Mouse (Mus musculus): ENCODE data around the gene Gse1.

The Gse1 gene

DNA sequence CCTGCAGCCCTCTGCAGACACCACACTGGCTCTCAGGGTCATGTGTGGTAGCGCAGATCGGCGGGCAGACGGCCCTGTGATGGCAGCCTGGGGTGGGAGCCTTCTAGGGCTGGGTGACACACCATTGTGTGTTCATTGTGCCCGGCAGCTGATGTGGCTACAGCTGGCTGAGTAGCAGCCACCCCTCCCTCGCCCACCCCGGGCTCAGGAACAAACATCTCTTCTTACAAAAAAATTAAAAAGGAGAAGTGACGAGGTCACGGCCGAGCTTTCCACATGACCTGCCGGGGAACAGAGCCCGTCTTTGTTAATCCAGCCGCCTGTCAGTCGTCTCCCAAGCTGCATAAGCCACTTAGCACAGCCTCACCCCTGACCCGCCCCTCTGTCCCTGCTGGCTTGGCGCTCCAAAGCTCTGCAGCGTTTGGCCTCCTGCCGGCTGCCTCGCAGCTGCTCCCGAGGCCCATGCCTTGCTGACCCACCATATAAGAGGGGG is 94.7 kb downstream of the Gse1 start:
- peak; percentile 36 for DNase-seq (ENCODE audit: low read depth, low spot score)

- no peak for DNase-seq (ENCODE audit: low read depth, low spot score)
Measured at GRCm38 (mm10) chr8:120324555-120324954, 96.3 kb downstream of the Gse1 start.

GRCm38 (mm10) chr8:120325172-120325767 is 97.0 kb downstream of the Gse1 start:
- DNase-seq (ENCODE audit: low read depth, low spot score): no peak

- peak; percentile 81 for DNase-seq (ENCODE audit: low read depth, low spot score)
Measured at GRCm38 (mm10) chr8:120327131-120327554, 98.9 kb downstream of the Gse1 start.

GRCm38 (mm10) chr8:120328361-120329022 is 100.2 kb downstream of the Gse1 start:
- DNase-seq (ENCODE audit: low read depth, low spot score): peak; percentile 56

GRCm38 (mm10) chr8:120329030-120329748 is 100.9 kb downstream of the Gse1 start:
- DNase-seq (ENCODE audit: low read depth, low spot score): no peak

- peak; percentile 44 for DNase-seq (ENCODE audit: low read depth, low spot score)
Measured at GRCm38 (mm10) chr8:120331027-120331426, 102.8 kb downstream of the Gse1 start.

GRCm38 (mm10) chr8:120332379-120333229 is 104.3 kb downstream of the Gse1 start:
- peak; percentile 86 for DNase-seq (ENCODE audit: low read depth, low spot score)

GRCm38 (mm10) chr8:120333681-120334080 is 105.4 kb downstream of the Gse1 start:
- peak; percentile 88 for DNase-seq (ENCODE audit: low read depth, low spot score)

- DNase-seq (ENCODE audit: low read depth, low spot score): peak; percentile 95
Measured at GRCm38 (mm10) chr8:120334261-120334660, 106.0 kb downstream of the Gse1 start.

- peak; percentile 98 for DNase-seq (ENCODE audit: low read depth, low spot score)
Measured at GRCm38 (mm10) chr8:120334878-120335261, 106.6 kb downstream of the Gse1 start.

GRCm38 (mm10) chr8:120335262-120336086 is 107.2 kb downstream of the Gse1 start:
- DNase-seq (ENCODE audit: low read depth, low spot score): peak; percentile 57

GRCm38 (mm10) chr8:120336087-120336380 is 107.8 kb downstream of the Gse1 start:
- DNase-seq (ENCODE audit: low read depth, low spot score): peak; percentile 51

- DNase-seq (ENCODE audit: low read depth, low spot score): peak; percentile 97
Measured at GRCm38 (mm10) chr8:120336909-120337555, 108.8 kb downstream of the Gse1 start.

DNA sequence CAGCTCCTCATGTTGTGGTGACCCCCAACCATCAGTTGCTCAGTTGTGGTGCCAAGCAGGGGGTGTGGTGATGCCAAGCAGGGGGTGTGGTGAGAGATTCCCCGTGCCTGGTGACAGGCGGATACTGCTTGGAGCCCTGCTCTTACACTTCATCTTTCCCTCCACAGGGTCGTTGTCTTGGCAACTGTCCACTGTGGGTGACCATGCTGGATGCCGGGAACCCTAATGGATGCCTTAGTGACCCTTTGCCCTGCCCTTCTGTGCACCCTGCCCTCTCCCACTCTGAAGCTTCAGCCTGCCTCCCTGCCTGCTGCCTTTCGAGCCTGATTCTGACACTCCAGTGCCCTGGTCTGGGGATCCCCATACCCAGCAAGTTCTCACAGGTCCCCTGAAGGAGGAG is 109.4 kb downstream of the Gse1 start:
- DNase-seq (ENCODE audit: low read depth, low spot score): no peak

DNA sequence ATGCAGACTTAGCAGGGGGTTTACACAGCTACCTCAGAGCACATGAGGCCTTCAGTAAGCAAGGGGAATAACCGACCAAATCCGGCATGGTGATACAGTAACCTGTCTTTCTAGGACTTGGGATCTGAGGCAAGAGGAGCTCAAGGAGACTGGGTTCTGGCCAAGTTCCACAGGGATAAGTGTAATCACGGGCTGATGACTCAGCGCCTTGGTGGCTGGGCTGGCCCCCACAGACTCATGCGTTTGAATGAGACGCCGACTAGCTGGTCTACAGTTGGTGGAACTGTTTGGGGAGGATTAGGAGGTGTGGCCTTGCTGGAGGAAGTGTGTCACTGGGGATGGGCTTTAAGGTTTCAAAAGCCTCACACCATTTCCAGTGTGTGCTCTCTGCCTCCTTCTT is 110.4 kb downstream of the Gse1 start:
- DNase-seq (ENCODE audit: low read depth, low spot score): peak; percentile 67

GRCm38 (mm10) chr8:120339743-120340142 is 111.5 kb downstream of the Gse1 start:
- no peak for DNase-seq (ENCODE audit: low read depth, low spot score)

- DNase-seq (ENCODE audit: low read depth, low spot score): peak; percentile 48
Measured at GRCm38 (mm10) chr8:120341124-120341523, 112.9 kb downstream of the Gse1 start.

DNA sequence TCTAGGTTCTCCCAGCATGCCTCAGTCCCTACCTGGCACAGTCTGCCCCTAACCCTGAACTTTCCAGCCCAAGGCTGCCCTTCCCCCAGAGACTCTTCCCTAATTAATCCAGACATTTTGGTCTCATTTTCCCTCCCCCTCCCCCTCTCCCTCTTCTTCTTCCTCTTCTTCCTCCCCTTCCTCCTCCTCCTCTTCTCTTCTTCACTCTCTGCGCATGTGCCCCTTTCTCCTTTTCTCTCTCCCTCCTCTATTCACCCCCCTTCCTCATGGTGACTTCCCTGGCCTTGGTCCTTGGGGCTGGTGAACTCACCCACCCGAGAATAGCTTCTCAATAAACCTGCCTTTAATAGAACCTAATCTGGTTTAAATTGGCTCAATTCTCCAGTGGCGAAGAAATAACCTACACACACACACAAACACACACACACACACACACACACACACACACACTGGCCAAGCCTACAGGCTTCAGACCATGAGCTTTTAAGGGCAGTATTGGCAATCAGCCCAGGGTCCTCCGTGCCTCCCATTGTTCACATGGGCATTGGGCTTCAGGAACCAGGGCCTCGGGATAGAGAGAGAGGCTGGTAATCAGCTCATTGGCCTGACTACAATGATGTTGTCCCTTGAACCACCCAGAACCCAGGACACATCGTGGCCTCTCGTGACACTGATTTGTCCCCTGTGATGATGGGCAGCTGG is 114.7 kb downstream of the Gse1 start:
- DNase-seq (ENCODE audit: low read depth, low spot score): no peak

DNA sequence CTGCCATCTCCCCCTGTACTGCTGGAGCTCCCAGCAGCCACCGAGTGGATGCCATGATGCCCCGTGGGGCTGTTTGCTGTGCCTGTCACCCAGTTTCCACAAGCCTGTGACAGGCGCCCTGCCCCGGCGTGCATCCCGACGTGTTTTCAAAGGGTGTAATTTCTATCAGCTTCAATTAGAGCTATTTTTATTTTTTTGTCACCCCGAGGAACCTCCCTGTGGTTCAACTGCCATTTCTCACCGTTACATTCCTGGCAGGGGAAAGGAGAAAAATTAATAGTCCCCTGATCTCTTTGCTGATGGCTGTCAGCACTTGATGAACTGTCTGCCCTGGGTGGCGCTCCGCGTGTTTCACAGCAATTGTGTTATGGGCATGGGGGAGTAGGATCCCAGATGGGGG is 115.3 kb downstream of the Gse1 start:
- no peak for DNase-seq (ENCODE audit: low read depth, low spot score)
